In genomic region chr11:121799746-121800299, GRCm38 (mm10) we compare ENCODE assay signal across 19 mouse cellular contexts. TPM values are rescaled to one million over a fixed set of nuclear protein-coding genes. Genes with fewer than 3 reads are reported as not detected.
"Had no signal": no experiment of that assay in that cellular context is flagged by ENCODE, and none has a peak within 500 bp of the region (broad histone marks: within the 10 kb centered on the region; RNA-seq: fewer than 3 reads in every experiment).

No protein-coding gene starts in this region.

- H3K36me3 ChIP-seq: limb, embryonic 15.5 days; liver, embryonic 12.5 days; midbrain, embryonic 13.5 days had no signal

- H3K4me2 ChIP-seq: limb, embryonic 15.5 days; liver, embryonic 12.5 days; midbrain, embryonic 13.5 days had no signal

- H3K4me1 ChIP-seq: liver, embryonic 12.5 days; midbrain, embryonic 13.5 days had no signal

- ATAC-seq: liver, embryonic 12.5 days; midbrain, embryonic 13.5 days had no signal

- H3K9ac ChIP-seq: limb, embryonic 15.5 days; liver, embryonic 12.5 days; midbrain, embryonic 13.5 days had no signal

- H3K4me3 ChIP-seq: limb, embryonic 15.5 days; liver, embryonic 12.5 days; midbrain, embryonic 13.5 days had no signal

- H3K27ac ChIP-seq: limb, embryonic 15.5 days; liver, embryonic 12.5 days; midbrain, embryonic 13.5 days had no signal

- DNase-seq: kidney, postnatal 14 days; layer of hippocampus, adult 9-11 months; layer of hippocampus, postnatal 36 days; lung, postnatal 10 days; right cerebral cortex, adult 18-20 months; right cerebral cortex, postnatal 25 days; thymus, adult 18-20 months; thymus, postnatal 14 days had no signal

- H3K27me3 ChIP-seq: limb, embryonic 15.5 days; midbrain, embryonic 13.5 days had no signal

- H3K9me3 ChIP-seq: limb, embryonic 15.5 days; liver, embryonic 12.5 days; midbrain, embryonic 13.5 days had no signal

RNA-seq across cellular contexts. Expression of gene Ptchd3, which starts 30.2 kb away (rescaled TPM):
- total RNA-seq: layer of hippocampus, adult 18-20 months; layer of hippocampus, postnatal 36 days; left cerebral cortex, adult 8-10 months; left cerebral cortex, postnatal 25 days; megakaryocyte-erythroid progenitor cell, adult 5-6 weeks had no signal
- polyA plus RNA-seq: intestine, embryonic 16.5 days; limb, embryonic 11.5 days; liver, embryonic 12.5 days; liver, embryonic 16.5 days; midbrain, embryonic 13.5 days; midbrain, postnatal 0 days had no signal
